Mouse (Mus musculus) CH12.LX (cell line): ENCODE measurements around the gene Srebf2.

Source experiments
- CTCF ChIP-seq, 2 experiments: IDR thresholded peaks in 1 of 2; conservative IDR thresholded peaks in 1 of 2; 2 replicates each; pipeline ENCODE4 v1.5.1; 2011 to 2012; ENCODE audit warnings: low read depth in 2 of 2, low read length in 2 of 2, improper control_type of control experiment in 1 of 2, inconsistent platforms in 1 of 2, mild to moderate bottlenecking in 1 of 2, moderate library complexity in 1 of 2
- POLR2AphosphoS2 ChIP-seq: IDR thresholded peaks from 2 replicates; pipeline ENCODE4 v1.6.1; 2011; ENCODE audit warnings: low read depth, low read length, improper control_type of control experiment
- RAD21 ChIP-seq: IDR thresholded peaks from 2 replicates; pipeline ENCODE4 v1.6.1; 2011; ENCODE audit warnings: low read depth, mild to moderate bottlenecking, low read length, improper control_type of control experiment, moderate library complexity

- TF ChIP-seq CTCF (conservative IDR thresholded peaks at IDR 0.05 in 1 of 2, IDR thresholded peaks at IDR 0.05 in 1 of 2; ENCODE audit: low read depth in 2 of 2, low read length in 2 of 2) (no peak), POLR2AphosphoS2 (no peak), RAD21 (no peak)
Measured at GRCm38 (mm10) chr15:82192617-82193016, 45.6 kb downstream of the Srebf2 start.
